Comparison of ENCODE assay signal across 20 mouse cellular contexts in the genomic region with DNA sequence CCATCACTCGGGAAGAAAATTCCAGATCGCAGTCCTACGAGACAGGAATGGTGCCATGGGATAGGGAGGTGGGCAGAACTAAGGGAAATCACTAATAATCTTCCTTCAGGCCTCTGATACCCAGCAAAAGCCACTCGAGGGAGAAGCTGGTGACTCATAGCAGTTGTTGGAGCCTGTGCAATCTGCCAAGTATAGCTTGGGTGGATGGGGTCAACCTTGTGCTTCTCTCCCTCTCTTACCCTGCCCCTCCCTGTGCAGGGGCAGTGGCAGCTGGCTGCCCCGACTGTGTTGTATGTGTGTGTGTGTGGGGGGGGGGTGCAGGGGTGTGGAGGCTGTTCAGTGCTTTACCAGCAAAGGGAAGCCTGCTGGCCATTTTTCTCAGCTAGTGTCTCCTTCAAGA. TPM values are rescaled to one million over a fixed set of nuclear protein-coding genes. Genes with fewer than 3 reads are reported as not detected.
DNase-seq lines count a peak whose midpoint lies in the region; ATAC-seq and TF ChIP-seq lines count a peak whose summit lies in the region.
"Had no signal": no experiment of that assay in that cellular context is flagged by ENCODE, and none has a peak within 500 bp of the region (broad histone marks: within the 10 kb centered on the region; RNA-seq: fewer than 3 reads in every experiment).

No protein-coding gene starts in this region.

- H3K4me1 ChIP-seq in hindbrain, postnatal 0 days (ENCODE audit: insufficient read depth, low read length) = no peaks in the 10 kb centered on the region
- H3K4me1 ChIP-seq: hindbrain, embryonic 12.5 days; liver, embryonic 15.5 days had no signal

- ATAC-seq in hindbrain, postnatal 0 days = no peak

- no peak overlapping the region for H3K27ac ChIP-seq in hindbrain, postnatal 0 days
- H3K27ac ChIP-seq: hindbrain, embryonic 12.5 days; liver, embryonic 15.5 days; macrophage; neural tube, embryonic 13.5 days had no signal

- H3K36me3 ChIP-seq in hindbrain, postnatal 0 days (ENCODE audit: insufficient read depth, low read length) = peaks cover 25% of the 10 kb centered on the region
- H3K36me3 ChIP-seq: liver, embryonic 15.5 days had no signal

- H3K9ac ChIP-seq in hindbrain, postnatal 0 days (replicated peaks; ENCODE audit: low read length) = no peak overlapping the region
- H3K9ac ChIP-seq: hindbrain, embryonic 12.5 days; liver, embryonic 15.5 days; neural tube, embryonic 13.5 days had no signal

- intact Hi-C loops in left cerebral cortex, postnatal 4 days (cut with DNase I) = no loop called here
- intact Hi-C loops in left cerebral cortex, postnatal 10 days (cut with DNase I) = no loop called here

- DNase-seq in cerebellum, postnatal 10 days = peak; percentile 28 to 34
- no peak for DNase-seq in cerebellum, adult 11-12 months
- DNase-seq in left cerebral cortex, postnatal 4 days = peak; percentile 19
- no peak for DNase-seq in left cerebral cortex, postnatal 10 days (ENCODE audit: extremely low spot score in 1 of 2, low spot score in 2 of 2)
- DNase-seq in MN1 (ENCODE audit: low spot score) = peak; percentile 25
- peak; percentile 50 for DNase-seq in fibroblast of lung, adult 2 months (ENCODE audit: low read depth)
- DNase-seq in hindbrain, postnatal 0 days (ENCODE audit: low spot score) = no peak
- DNase-seq in ovary, postnatal 36 days (ENCODE audit: low spot score) = no peak
- DNase-seq: embryo, embryonic 11 days; kidney, adult 18-20 months; midbrain, embryonic 14.5 days; right cerebral cortex, postnatal 14 days; thymus, adult 2 months had no signal

- no peak overlapping the region for H3K4me3 ChIP-seq in hindbrain, postnatal 0 days (ENCODE audit: low read length)
- H3K4me3 ChIP-seq: erythroblast, embryonic 14.5 days; hindbrain, embryonic 12.5 days; liver, embryonic 15.5 days; neural tube, embryonic 13.5 days had no signal

- no peaks in the 10 kb centered on the region for H3K9me3 ChIP-seq in hindbrain, postnatal 0 days (ENCODE audit: low read length)
- H3K9me3 ChIP-seq: hindbrain, embryonic 12.5 days; liver, embryonic 15.5 days; neural tube, embryonic 13.5 days had no signal

- 71% methylated on average over 5 of the region's 5 CpGs for WGBS in hindbrain, postnatal 0 days

- H3K4me2 ChIP-seq in hindbrain, postnatal 0 days (ENCODE audit: low read depth, low read length) = no peak overlapping the region
- H3K4me2 ChIP-seq: heart, embryonic 11.5 days; hindbrain, embryonic 12.5 days; liver, embryonic 15.5 days; neural tube, embryonic 13.5 days had no signal

- no peaks in the 10 kb centered on the region for H3K27me3 ChIP-seq in hindbrain, postnatal 0 days (ENCODE audit: insufficient read depth, low read length)
- H3K27me3 ChIP-seq: hindbrain, embryonic 12.5 days; liver, embryonic 15.5 days; neural tube, embryonic 13.5 days had no signal

- no peak for TF ChIP-seq CTCF in hindbrain, postnatal 0 days (IDR thresholded peaks at IDR 0.05; ENCODE audit: low read depth)

RNA-seq across cellular contexts. Expression of a gene that starts 15.2 kb away (rescaled TPM):
- 1 to 10 TPM in 1 of 2 experiments, under 1 TPM in 1; 0.82 to 1.5 TPM for total RNA-seq in left cerebral cortex, postnatal 4 days (2021)
- total RNA-seq in left cerebral cortex, postnatal 10 days (2021) = under 1 TPM; 0.36 to 0.47 TPM
- 0.89 and 1.1 TPM in 2 replicates for total RNA-seq in hindbrain, postnatal 0 days (2014; rRNA removed)
- polyA plus RNA-seq in hindbrain, postnatal 0 days (2015; fragmentation: Nextera tagmentation; extraction: Ambion mirVana) = 0.66 and 0.68 TPM in 2 replicates
- total RNA-seq: layer of hippocampus, postnatal 25 days had no signal
- polyA plus RNA-seq: erythroblast, embryonic 14.5 days; heart, embryonic 11.5 days; macrophage had no signal

Comparison
In these comparisons a context has a peak if more than half of its experiments do, and no peak if none do; other contexts are left out.
1. DNase-seq: peak in cerebellum, postnatal 10 days (2 of 2), left cerebral cortex, postnatal 4 days (single experiment), MN1 (single experiment) and fibroblast of lung, adult 2 months (single experiment); none in cerebellum, adult 11-12 months (single experiment), left cerebral cortex, postnatal 10 days (0 of 2), hindbrain, postnatal 0 days (single experiment) and ovary, postnatal 36 days (single experiment).